Mouse (Mus musculus) frontal cortex, postnatal 25 days (tissue): Measurements from ENCODE around the gene Atp13a1.

Experiments
- DNase-seq, 2 experiments: peaks; one replicate each; pipeline ENCODE4 v3.0.0; 2022; ENCODE audit warnings: low spot score in 2 of 2

Atp13a1 gene

DNA sequence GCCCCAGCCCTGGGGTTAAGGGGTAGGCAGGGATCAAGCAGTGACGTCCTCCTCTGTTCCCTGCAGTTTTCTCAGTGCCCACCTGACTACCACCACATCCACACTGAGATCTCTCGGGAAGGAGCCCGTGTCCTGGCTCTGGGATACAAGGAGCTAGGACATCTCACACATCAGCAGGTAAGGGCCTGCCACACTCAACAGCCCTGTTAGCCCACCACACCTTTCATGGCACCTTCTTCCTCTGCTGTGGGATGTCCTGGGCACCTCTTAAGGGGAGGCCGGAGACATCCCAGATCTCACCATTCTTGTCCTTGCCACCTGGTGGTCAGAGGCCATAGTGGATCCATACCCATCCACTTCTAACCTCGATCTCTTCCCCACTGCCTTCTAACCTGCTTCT is 9.0 kb downstream of the Atp13a1 start:
- DNase-seq, result peak in 1 of 2 experiments; percentile 1

DNA sequence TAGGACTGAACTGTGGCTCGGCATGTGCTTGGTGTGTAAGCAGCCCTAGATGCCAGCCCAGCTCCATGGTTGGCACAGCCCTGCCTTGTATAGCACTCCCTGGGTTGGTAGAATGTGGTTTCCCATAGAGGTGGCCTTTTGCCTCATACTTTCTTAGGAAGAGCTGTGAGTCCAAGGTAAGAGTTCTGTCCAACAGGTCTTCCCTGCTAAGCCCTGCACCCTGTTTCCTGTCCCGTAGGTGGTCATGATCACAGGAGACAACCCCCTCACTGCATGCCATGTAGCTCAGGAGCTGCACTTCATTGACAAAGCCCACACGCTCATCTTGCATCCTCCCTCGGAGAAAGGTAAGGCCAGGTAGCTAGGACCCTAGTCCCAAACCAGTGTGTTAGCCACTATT is 10.8 kb downstream of the Atp13a1 start:
- DNase-seq, result no peak

DNA sequence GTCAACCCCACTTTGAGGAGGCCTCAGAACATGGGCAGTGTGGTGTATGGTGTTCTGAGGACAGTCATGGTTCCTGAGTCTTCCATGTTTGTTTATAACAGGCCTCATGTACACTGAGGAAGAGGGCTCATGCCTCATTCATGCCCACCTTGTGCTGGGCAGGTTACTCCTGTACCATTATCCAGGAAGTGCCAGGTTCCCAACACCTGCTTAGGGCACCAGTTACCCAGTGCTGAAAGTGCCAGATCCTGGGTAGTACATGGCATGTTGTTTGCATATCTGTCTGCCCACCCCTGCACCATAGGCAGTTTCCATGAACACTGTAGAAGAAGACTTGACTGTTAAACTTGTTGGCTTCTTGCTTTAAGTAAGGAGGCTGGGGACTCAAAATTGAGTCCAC is 11.3 kb downstream of the Atp13a1 start:
- DNase-seq, result no peak

DNA sequence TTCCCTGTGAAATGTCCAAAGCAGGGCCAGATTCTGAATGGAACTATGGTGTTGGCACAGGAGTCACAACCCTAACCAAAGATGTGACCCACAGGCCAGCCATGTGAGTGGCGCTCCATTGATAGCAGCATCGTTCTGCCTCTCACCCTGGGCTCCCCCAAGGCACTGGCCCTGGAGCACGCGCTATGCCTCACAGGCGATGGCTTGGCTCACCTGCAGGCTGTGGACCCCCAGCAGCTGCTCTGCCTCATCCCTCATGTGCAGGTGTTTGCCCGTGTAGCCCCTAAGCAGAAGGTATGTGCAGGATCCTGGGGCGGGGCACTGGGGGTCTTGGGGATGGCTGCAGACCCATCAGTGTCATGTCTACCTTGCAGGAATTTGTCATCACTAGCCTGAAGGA is 12.4 kb downstream of the Atp13a1 start:
- DNase-seq, result no peak

DNA sequence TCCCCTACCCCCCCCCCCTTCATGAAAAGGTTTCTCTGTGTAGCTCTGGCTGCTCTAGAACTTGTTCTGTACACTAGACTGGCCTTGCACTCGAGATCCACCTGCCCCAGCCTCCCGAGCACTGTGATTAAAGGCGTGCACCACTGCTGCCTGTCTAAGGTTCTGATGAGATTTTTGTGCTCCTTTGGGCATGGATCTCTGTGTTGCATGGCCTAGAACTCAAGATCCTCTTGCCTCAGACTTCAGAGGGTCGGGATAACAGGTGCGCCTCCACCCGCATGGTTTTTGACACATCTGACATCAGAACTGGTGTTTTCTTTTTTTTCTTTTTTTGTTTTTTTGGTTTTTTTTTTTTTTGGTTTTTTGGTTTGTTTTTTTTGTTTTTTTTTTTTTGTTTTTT is 13.6 kb downstream of the Atp13a1 start:
- no peak for DNase-seq

DNA sequence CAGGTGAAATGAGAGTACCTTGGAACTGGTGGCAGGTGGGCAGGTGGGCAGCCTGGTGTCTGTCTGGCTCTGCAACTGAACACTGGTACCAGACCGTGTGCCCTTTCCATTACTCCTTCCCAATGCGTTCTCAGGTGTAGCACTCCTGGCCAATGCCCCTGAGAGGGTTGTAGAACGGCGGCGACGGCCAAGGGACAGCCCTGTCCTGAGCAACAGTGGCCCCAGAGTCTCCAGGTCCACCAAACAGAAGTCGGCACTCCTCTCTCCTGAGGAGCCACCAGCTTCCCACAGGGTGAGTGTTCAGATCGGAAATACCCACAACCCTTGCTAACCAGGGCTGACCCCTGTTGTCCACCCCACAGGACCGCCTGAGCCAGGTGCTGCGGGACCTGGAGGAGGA is 14.1 kb downstream of the Atp13a1 start:
- no peak for DNase-seq

DNA sequence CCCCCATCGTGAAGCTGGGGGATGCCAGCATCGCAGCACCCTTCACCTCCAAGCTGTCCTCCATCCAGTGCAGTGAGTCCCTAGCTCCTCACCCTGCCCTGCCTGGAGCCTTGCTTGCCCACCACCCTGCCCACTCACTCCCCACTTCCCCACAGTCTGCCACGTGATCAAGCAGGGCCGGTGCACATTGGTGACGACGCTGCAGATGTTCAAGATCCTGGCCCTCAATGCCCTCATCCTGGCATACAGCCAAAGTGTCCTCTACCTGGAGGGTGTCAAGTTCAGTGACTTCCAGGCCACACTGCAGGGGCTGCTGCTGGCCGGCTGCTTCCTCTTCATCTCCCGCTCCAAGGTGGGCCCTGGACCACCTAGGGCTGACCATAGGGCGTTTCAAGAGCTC is 14.5 kb downstream of the Atp13a1 start:
- DNase-seq, result no peak

DNA sequence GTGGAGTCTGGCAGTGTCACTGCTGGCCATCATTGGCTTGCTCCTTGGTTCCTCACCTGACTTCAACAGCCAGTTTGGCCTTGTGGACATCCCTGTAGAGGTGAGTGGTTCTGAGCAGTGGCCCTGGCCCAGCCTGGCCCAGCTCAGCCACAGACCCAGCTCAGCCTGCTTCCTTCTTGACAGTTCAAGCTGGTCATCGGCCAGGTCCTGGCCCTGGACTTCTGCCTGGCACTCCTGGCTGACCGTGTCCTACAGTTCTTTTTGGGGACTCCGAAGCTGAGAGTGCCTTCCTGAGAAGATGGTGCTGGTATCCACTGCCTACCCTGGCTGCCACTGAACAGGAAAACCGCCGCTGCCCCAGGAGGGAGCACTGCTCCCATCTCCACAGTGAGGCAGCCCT is 16.3 kb downstream of the Atp13a1 start:
- no peak for DNase-seq

DNA sequence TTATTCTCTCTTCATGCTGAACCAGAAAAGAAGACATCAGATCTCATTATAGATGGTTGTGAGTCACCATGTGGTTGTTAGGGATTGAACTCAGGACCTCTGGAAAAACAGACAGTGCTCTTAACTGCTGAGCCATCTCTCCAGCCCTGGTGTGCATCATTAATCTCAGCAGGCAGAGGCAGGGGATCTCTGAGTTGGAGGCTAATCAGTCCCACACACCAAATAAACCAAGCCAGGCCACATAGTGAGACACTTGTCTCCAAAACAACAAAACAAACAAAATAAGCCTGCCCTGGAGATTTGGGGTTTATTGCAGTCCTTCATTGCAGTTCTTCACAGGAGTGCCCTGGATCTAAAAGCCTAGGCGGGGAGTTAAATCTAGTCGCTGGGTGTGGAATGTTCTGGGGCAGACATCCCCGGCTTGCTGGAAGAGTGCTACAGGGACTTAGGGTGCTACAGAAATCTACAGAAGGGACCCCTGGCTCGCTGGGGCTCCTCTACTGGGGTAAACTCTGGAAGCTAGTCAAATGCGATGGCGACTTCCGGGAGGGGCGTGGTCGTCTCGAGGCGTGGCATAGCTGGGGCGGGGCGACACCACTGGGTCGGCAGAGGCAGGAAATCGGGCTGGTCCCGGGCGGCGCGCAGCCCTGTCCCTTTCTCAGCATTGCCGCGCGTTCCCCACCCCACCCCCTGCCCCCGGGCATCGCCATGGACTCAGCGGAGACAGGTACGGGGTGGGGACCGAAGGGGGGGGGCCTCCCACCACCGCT is 17.3 kb downstream of the Atp13a1 start, which contains the start of gene Gmip:
Gmip (plus strand) TSS at position 586 of the 770 bp plus-strand sequence.
- DNase-seq, result no peak

DNA sequence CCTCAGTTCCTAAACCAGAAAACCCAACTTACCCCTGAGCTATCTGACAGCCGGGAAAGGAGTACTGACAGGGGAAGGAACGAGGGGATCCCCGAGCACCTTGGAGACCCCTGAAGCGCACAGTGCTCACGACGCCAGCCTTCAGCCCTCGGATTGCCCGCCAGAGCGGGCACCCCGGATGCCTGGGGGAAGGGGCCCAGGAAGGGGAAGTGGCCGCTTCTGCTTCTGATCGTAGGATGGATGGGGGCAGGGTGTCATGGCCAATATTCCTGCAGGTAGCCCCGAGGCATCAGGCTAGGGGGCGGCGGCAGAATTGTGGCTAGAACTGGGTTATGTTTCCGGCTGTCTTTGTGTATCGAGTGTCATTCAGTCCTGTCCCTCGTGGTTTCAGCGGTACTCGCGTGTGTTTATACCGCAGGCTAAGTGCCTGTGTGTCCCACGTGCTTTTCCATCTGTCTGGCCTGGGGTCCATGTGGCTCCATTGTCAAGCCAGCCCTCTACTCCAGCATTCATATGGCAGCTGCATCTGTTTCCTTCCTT is 18.0 kb downstream of the Atp13a1 start:
- DNase-seq, result no peak

DNA sequence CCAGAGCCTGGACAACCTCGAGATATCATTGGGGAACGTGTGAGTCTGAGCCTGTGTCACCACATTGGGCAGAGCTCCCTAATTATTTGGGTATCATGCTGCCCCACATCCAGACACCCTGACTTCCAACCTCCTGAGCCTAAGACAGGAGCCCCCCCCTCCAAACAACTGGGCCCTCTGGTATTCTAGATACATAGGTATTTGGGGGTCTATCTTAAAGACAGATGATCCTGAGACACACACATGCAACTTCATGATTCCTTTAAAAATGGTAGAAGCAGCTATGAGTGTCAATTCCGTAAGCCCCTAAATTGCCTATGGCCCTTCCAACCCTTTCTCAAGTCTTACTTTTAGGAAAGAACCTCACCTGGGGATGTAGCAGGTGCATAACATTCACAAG is 18.9 kb downstream of the Atp13a1 start:
- DNase-seq, result no peak

DNA sequence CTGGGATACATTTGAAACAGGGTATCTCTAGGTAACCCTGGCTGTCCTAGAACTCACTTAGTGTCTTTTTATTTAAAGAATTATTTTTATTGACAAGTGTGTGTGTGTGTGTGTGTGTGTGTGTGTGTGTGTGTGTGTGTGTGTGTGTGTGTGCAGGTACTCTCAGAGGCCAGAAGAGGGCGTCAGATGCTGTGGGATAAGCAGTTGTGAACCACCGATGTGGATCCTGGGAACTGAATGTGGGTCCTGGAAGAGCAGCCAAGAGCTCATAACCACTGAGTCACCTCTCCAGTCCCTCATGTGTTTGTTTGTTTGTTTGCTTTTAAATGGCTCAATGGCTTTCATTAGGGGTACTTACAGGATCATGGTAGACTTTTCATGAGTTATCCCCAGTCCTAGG is 23.9 kb downstream of the Atp13a1 start:
- DNase-seq, result no peak

DNA sequence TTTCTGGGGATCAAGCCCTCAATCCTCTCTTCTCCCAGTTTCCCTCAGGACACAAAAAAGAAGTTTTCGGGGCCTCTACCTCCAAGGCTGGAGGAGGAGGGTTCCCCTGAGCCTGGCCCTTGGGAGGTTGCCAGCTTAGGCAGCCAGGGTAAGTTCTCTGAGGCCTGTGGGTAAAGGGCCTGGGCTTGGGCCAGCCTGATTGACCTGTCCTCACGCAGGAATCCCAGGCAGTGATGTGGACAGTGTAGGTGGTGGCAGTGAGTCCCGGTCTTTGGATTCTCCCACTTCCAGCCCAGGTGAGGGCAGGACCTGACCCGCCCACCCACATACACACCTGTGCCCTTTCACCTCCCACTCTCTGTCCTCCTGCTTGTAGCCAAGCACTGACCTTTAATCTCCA is 24.4 kb downstream of the Atp13a1 start:
- DNase-seq, result no peak

DNA sequence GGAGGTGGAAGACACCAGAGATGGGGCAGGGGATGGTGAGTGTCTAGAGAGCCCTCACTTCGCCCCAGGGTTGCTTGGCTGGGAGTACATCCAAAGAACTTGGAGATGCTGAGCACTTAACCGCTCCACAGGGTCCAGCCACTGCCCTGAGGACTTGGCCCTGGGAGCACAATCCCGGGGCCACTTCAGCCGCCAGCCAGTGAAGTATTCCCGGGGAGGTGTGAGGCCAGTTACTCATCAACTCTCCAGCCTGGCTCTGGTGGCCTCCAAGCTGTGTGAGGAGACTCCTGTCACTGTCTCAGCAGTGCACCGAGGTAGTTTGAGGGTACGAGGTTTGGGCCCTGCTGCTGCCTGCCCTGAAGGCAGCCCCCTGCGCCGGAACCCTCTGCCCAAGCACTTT is 29.5 kb downstream of the Atp13a1 start:
- no peak for DNase-seq

DNA sequence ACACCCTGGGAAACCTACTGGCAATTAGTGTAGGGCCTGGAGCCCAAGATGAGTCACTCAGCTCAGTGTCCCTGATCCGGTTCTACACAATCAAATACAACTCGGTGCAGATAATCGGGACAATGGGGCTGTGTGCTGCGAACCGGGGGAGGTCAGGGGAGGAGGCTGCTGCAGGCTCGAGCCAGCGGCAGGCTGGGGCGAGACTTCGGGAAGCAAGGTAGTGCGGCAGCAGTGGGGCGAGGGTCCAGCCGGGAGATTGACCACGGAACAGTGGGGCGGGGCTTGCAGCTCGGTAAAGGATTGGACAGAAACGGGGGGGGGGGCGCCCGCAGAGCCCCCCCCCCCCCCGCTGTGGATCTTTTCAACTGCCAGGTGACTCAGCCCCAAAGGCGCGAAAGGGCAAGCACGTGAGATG is 31.0 kb downstream of the Atp13a1 start:
- DNase-seq, result no peak

DNA sequence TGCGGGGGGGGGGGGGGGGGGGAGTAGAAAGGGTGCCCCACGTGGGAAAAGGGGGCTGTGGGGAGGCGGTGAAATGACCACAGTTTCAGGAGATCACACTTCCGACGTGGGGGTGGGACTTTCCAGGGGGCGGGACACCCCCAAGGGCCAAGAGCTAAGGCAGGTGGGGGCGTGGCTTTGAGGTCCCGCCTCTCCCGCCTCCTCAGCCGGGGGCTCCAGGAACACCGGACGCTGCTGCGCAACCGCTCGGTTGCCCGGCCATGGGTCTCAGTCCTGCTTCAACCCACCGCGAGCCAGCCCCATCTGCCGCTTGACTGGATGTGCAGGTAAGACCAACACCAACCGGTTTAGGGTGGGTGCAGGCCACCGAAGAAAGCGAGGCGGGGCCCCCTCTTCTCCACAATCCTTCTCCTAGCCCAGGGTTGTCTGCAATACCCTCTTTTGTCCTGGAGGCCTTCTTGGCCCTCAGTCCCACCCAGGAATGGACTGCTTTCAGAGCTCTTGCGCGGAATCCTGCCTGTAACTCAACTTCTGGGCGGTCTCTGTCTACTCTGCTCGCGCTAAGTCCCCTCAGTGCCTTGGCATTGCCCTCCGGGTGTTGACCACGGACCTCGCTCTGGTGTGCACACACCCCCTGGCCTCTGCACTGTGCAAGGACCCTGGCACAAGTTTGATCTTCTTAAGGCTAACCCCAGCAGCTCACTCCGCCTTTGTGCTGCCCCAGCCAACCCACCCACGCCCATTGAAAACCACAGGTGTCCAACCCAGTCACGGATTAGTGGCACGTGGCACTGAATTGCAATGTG is 31.6 kb downstream of the Atp13a1 start, which contains the start of gene Lpar2:
Lpar2 (plus strand) TSS at position 44 of the 806 bp plus-strand sequence.
- DNase-seq, result no peak

DNA sequence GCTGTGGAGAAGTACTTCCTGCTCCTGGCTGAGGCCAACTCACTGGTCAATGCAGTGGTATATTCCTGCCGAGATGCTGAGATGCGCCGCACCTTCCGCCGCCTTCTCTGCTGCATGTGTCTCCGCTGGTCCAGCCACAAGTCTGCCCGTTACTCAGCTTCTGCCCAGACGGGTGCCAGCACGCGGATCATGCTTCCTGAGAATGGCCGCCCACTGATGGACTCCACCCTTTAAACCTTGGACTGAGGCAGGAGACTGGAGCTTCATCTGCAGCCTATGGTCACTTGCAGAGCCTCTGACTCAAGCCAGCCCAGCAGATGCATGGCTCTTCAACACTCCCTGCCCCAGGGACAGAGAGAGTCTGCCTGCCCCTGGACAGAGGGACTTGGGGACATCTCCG is 35.4 kb downstream of the Atp13a1 start:
- DNase-seq, result no peak

DNA sequence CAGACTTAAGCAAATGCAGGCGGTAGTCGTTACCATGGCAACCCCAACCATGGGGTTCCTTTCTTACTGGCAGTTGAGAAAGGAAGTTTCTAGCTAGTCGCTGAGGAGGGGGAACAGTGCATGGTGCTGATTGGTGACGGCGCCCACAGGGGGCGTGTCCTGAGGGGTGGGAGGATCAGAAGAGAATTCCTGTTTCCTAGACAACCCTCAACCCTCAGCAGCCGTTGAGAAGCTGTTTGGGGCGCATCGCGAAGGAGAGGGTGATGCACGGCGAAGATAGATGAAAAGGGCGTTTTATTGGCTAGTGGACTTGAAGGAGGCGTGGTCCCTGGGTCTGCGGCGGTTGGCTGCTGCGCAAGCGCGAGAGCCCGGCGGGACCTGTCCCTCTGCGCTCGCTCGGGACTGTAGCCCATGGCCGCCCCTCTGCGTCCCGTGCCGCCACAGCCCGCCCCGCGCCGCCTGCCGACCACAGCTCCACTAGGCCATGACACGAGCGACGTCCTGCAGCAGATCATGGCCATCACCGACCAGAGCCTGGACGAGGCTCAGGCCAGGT is 41.4 kb downstream of the Atp13a1 start, which contains the start of gene Pbx4:
Pbx4 (plus strand) TSS at position 194 of the 556 bp plus-strand sequence.
- peak; percentile 71 to 86 for DNase-seq

DNA sequence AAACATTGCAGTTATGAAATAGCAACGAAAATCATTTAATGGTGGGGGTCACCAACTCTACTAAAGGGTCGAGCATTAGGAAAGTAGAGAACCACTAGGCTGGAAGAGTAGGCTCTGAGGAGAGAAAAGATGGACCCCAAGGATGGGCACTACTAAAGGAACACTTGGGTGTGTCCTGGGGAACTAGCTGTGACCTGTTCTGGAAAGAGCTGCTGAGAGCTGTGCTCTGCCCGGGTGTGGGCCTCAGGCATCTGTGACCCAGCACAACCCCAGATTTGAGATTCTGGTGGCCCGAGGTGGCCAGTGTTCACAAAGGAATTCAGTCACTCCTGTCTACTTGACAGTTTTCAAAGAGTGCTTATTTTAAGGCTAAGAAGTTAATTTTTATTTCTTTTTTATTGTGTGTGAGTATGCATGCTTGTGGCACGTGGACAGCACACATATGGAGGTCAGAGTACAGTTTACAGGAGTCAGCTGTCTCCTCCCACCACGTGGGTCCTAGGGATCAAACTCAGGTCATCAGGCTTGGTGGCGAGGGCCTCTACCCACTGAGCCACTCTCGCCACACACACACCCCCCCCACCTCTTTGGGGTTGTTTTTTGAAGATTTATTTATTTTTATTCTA is 46.2 kb downstream of the Atp13a1 start:
- DNase-seq, result no peak

DNA sequence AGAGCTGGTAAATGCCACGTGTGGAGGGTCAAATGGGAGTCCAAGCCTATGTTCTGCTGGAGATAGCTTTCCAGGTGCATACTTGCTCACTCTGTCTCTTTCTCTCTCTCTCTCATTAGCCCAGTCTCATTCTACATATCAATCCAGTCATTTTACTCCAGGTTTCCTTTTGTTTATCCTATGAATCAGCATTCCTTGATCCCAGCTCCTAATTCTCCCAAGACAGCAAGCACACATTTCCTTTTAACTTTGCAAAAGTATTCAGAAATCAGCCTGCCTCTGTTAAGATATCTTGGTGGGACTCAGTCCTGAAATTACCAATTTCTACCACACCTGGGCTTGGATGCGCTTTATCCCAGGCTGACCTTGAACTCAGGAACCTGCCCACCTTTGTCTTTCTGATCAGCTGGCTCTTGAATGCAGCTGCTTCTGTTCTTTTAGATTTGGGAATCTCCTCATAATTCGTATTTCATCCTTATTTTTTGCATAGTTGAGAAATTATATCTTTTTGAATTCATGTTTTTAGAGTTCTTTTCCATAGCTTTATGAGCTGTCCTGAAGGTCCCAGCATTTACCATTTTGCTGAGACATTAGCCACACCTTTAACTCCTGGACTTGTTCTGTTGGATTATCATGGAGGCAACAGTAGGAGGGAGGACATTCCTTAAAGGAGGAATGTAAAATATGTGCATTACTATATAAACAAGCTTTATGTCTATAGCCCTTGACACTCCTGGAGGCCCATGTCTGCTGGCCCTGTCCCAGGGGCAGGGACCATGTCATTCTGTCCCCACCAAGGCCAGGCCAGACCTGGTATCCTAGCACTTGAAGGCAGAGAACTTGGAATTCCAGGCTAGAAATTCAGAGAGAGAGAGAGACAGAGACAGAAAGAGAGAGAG is 56.5 kb downstream of the Atp13a1 start:
- DNase-seq, result no peak

DNA sequence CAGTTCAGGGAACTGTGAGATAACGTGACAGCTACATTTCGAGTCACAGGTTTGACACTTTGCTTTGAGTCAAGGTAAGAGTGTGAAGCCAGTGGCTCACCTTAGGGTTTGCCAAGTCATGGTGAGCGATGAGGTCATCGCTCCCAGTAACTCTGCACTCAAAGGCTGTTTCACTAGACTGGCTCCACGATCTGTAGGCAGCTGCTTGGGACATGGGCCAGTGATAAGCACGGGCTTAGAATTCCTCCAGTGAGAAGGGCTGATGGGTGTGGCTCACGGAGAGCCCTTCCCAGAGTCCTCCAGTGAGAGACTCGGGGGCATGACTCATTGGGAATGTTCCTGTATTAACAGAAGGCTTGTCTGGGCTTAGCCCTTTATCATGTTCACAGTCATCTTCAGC is 58.0 kb downstream of the Atp13a1 start:
- DNase-seq, result no peak
